Mouse (Mus musculus): Measurements from ENCODE around the gene Gstt1.
A peak's percentile ranks its signal among the peaks of the same experiment; 100 is the strongest.

Gstt1 gene

DNA sequence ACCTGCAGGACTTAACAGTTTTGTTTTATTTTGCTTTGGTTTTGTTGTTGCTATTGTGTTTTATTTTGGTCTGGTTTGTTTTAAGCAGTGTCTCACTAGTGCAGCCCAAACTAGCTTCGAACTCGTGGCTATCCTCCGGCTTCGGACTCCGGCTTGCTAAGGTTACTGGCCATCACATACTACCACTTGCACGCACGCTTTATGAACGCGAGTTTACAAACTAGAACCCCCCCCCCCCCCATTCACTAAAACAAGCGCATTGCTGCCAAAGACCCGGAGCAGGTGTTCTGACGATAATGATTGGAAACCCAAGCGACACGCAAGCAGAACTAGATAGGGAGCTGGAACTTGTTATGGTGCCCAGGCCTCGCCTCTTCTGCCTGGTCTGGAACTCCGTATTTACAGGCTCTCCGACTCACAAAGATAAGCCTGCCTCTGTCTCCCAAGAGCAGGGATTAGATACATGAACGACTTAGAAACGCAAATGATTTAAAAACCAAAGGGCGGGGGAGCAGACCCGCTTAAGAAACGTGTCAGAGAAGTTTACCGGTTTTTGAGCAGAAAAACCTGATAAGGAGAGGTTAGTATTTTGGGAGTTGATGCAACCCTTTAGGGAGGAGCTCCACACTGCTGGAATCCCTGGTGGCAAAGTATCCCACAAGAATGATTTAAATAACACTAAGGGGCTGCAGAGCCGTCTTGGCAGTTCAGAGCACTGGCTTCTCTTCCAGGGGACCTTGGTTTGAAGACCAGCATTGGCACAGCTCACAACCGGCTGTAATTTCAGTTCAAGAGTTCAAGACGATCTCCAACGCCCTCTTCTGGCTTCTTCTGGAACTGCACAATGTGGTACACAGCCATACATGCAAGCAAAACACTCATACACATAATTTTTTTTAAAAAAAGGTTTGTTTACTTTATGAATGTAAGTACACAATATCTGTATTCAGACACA is 33.6 kb downstream of the Gstt1 start:
- peak; percentile 82 for DNase-seq (ENCODE audit: extremely low spot score, low read depth, low spot score)

DNA sequence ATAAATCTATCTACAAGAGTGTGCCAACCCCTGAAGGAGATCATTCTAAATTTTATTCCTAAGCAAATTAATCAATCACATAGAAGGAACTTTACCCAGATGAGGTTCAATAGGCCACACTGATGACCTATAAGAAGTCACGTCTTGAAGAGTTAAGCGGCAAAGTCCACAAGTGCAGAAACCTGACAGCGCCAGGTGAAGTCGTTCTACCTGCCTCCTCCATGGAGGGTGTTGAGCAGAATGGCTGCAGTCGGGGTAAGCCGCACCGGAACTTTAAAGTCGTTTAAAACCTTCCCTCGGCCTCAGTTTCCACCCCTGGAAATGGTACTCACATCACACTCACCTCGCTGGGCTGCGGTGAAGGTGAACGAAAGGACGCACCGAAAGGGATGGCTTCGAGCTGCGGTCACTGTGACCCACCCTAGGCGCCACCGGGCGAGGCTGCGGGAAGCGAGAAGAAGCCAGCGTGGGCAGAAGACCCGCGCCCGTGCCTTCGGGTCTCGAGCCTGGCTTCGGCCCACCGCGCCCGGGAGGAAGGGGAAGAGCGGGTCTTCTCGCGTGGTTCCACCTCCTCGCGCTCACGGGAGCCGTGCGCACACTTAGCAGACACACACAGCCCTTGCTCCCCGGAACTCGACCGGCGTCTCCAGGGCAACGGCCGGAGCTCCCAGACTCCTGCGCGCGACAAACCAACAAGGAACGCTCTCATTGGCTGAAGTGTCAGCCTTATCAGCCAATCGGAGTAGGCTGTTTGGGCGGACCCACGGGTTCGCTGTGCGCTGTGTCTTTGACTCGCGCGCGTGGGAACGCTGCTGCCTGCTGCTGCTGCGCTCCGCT is 34.5 kb downstream of the Gstt1 start, which contains the start of gene Cabin1:
Gene Cabin1 (minus strand): TSS at position 660 of the 837 bp plus-strand sequence.
- DNase-seq (ENCODE audit: extremely low spot score, low read depth, low spot score), result peak; percentile 95

DNA sequence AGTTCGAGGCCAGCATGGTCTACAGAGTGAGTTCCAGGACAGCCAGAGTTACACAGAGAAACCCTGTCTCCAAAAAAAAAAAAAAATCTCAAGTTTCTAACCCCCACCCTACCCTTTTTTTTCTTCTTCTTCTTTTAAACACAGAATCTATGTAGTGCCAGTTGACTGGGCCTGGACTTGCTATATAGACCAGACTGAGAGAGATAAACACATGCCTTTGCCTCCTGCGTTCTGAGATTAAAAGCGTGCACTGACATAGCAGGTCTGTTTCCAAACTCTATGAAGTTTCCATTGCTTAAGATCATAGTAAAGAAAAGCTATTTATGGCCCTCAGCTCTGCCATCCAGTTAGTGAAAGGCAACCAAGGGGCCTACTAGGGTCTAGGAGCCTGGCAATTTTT is 36.0 kb downstream of the Gstt1 start:
- no peak for DNase-seq (ENCODE audit: extremely low spot score, low read depth, low spot score)

DNA sequence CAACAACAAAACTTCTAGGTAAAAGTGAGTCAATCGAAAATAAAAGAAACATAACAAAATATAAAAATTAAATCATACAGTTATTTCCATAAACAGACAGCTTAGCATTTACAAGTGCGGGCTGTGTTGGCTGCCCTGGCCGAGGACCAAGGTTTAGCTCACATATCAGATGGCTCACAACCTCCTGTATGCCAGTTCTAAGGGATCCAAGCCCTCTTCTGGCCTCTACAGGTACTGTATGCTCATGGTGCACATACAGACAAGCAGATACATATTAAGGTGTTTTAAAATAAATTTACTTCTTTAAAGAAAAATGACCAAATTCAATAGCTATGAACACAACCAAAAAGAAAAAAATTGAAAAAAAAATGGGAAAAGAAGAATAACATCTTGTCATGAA is 38.1 kb downstream of the Gstt1 start:
- DNase-seq (ENCODE audit: extremely low spot score, low read depth, low spot score), result no peak

DNA sequence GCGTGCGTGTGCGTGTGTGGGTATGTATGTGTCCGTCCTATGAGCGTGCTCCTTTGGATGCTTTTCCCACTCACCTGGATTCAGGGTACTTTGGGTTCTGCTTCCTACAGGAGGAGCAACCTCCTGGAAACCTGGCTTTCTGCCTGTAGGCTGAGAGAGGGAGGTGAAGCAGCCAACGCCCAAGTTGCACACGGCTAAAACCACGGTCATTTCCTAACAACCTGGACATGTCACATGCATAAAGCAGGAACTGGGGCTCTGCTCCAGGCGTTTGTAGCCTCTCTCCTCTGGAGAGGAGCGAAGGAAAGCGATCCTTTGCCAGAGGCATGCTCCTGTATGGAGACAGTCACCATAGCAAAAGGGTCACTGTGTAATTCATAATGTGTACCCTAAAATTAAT is 41.7 kb downstream of the Gstt1 start:
- no peak for DNase-seq (ENCODE audit: extremely low spot score, low read depth, low spot score)

DNA sequence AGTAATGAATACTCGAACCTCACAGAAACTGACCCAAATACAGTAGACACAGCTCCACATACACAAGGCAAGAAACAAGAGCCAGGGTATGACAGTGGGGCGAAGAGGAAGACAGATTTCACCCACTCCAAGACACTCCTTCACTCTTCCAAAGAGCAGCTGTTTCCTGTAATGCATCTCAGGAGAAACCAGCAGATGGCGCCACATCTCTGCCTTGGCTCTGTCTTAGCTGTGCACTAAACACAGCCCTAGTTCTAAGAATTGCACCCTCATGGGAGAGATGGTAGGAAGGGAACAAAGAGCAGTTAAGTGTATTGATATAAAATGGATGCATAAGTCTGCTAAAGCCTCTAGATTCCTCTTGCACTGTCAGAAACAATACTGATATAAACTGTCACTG is 54.4 kb downstream of the Gstt1 start:
- DNase-seq (ENCODE audit: extremely low spot score, low read depth, low spot score), result peak; percentile 46

DNA sequence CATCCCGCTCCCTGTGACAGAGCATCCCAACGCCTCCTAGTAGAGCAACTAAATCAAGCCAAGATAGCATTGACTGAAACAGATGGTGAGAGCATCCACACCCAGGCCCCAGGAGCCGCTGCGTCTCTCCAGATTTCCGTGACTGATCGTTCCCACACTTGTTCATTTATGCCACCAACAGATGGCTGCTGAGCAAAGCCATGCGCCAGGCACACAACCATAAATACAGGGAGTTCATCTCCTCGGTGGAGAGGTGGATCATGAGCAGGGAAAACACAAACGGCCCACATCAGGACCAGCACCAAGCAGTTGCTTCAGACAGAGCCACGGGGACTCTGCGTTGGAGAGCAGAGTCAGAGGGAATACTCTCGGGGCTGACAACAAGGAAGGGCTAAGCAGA is 55.0 kb downstream of the Gstt1 start:
- DNase-seq (ENCODE audit: extremely low spot score, low read depth, low spot score), result no peak

DNA sequence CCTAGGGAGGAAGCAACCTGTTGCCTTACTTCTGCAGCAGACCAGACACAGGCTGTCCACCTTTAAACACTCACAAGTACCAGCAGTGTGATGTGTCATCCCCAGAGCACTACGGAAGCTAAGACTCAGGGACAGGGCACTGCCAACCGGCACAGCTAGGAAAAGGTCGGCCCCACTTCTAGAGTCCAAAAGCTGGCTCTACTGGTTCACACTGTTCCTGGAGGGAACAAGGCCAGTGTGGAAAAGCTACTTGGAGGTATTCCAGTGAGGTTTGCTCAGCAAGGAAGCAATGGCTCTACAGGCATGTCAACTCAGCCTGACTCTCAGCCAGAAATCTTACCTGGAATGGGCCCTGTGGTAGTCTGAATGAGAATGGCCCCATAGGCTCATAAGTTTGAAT is 57.5 kb downstream of the Gstt1 start:
- no peak for DNase-seq (ENCODE audit: extremely low spot score, low read depth, low spot score)
